Comparison of ENCODE assay signal across 29 mouse cellular contexts in the genomic region with DNA sequence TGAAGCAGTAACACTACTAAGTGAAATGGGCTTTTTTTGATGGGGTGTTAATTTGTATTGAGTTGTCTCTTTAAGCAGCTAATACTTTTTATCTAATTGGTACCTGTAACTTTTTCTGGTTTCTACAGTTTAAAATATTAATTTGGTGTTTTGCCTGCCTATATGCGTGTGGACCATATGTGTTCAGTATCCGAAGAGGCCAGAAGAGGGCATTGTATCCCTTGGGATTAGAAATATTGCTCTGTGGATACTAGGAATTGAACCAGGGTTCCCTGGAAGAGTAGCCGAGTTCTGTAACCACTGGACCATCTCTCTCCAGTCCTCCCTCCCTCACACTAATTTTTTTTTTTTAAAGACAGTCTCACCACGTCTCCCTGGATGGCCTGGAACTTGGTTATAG. TPM values are rescaled to one million over a fixed set of nuclear protein-coding genes. Genes with fewer than 3 reads are reported as not detected.
DNase-seq lines count a peak whose midpoint lies in the region; TF ChIP-seq lines count a peak whose summit lies in the region.
"Had no signal": no experiment of that assay in that cellular context is flagged by ENCODE, and none has a peak within 500 bp of the region (broad histone marks: within the 10 kb centered on the region; RNA-seq: fewer than 3 reads in every experiment).

No protein-coding gene starts in this region.

- no peak for DNase-seq in layer of hippocampus, adult 2 months (ENCODE audit: low spot score in 2 of 2)
- DNase-seq in layer of hippocampus, adult 8-10 months (ENCODE audit: low spot score in 2 of 2), result no peak
- DNase-seq in lung, postnatal 36 days, result peak; percentile 28
- DNase-seq in lung, postnatal 25 days (ENCODE audit: low spot score), result no peak
- peak; percentile 47 for DNase-seq in MN1 (ENCODE audit: low spot score)
- DNase-seq in brain, adult 2 months (ENCODE audit: low read depth, low spot score), result peak; percentile 14
- DNase-seq in embryo, embryonic 10.5 days (ENCODE audit: low spot score), result no peak
- DNase-seq: adrenal gland, adult 2 months; adrenal gland, postnatal 36 days; B cell, adult 2 months; cerebellum, adult 8-10 months; cerebellum, postnatal 25 days; gastrocnemius, postnatal 25 days; heart, adult 11 months; kidney, adult 18-20 months; kidney, postnatal 4 days; layer of hippocampus, adult 9-11 months; lung, postnatal 4 days; right cerebral cortex, postnatal 25 days; spleen, adult 18-20 months; thymus, adult 18-20 months; thymus, postnatal 25 days had no signal

- no peak overlapping the region for H3K27ac ChIP-seq in layer of hippocampus, adult 2 months
- H3K27ac ChIP-seq: forebrain, embryonic 13.5 days; heart, embryonic 10.5 days; heart, embryonic 15.5 days; kidney, embryonic 15.5 days; limb, embryonic 12.5 days had no signal

- no peak overlapping the region for H3K4me3 ChIP-seq in layer of hippocampus, adult 2 months
- H3K4me3 ChIP-seq: forebrain, embryonic 13.5 days; heart, embryonic 10.5 days; heart, embryonic 15.5 days; kidney, embryonic 15.5 days; limb, embryonic 12.5 days had no signal

- peak; percentile 65 for TF ChIP-seq CTCF in layer of hippocampus, adult 2 months (conservative IDR thresholded peaks at IDR 0.05)

RNA-seq across cellular contexts. Expression of gene Wwc1, which starts 22.6 kb away (rescaled TPM):
- total RNA-seq in layer of hippocampus, adult 2 months (2021), result 100 to 1,000 TPM in 1 of 2 experiments, 10 to 100 TPM in 1; 99.6 to 107 TPM
- total RNA-seq in layer of hippocampus, adult 8-10 months (2022), result 10 to 100 TPM; 79.1 to 98.9 (median 90.3) TPM
- total RNA-seq: megakaryocyte-erythroid progenitor cell, adult 5-6 weeks; monocyte, adult 5-6 weeks had no signal

Comparison
In these comparisons a context has a peak if more than half of its experiments do, and no peak if none do; other contexts are left out.
1. DNase-seq: peak in lung, postnatal 36 days (single experiment), MN1 (single experiment) and brain, adult 2 months (single experiment); none in layer of hippocampus, adult 2 months (0 of 2), layer of hippocampus, adult 8-10 months (0 of 2), lung, postnatal 25 days (single experiment) and embryo, embryonic 10.5 days (single experiment).